Mouse (Mus musculus) right cerebral cortex, postnatal 10 days (tissue): ENCODE measurements at regions not wholly inside any gene's neighbourhood (a gene's known extent, or its start where the extent isn't known, plus 50 kb on each side); places are given as distances from the start of the nearest gene placed in this dataset.
"Not testable (repeated sequence)": the region's sequence is repeated elsewhere in the genome, so short reads cannot be mapped to it uniquely, and the experiment has no call there.

ENCODE experiments used
- DNase-seq, 2 experiments: peaks; one replicate each; pipeline ENCODE4 v3.0.0; 2021; ENCODE audit warnings: low spot score in 2 of 2

GRCm38 (mm10) chr2:17946047-17946446, 50.7 kb downstream of the H2al2a start:
- DNase-seq = no peak

DNA sequence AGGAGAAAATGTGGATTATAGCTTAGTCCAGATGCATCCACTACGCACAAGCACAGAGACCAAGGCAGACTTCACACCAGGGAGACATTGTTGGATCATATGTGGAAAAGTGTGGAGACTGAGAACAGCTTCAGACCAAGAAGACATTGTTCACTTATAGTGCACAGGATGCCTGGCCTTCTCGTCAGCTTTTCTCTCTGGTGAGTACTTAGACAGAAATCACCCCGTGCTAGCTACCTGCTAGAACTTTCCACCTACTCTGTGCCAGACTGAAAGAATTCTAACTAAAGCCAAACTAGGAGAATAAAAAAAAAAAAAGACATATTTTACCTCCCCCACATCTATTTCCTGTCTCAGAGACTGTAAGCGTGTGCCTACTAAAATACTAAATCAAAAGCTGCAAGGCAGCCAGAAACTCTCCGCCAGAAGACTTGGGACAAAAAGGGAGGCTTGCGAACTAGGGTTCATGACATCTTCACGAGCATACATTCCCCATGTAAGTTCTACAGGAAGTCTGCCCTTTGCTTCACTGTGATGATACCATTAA, 51.3 kb downstream of the H2al2a start:
- no peak for DNase-seq

DNA sequence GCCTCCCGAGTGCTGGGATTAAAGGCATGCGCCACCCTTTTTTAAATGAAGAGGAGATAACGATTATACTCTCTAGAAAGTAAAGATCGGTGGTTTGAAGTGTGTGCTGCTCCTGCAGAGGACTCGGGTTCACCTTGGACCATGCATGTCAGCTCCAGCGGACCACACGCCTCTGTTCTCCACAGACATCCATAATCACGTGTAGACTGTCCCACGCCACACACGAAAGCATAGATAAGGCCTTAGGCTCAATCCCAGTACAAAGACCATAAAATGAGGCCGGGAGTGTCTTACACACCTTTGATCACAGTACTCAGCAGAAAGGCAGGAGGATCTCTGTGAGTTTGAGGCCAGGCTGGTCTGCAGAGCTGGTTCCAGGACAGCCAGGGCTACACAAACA, 53.3 kb downstream of the H2al2a start:
- DNase-seq = no peak

- DNase-seq = no peak
These were observed 54.0 kb downstream of the H2al2a start for GRCm38 (mm10) chr2:17942528-17943387.

DNA sequence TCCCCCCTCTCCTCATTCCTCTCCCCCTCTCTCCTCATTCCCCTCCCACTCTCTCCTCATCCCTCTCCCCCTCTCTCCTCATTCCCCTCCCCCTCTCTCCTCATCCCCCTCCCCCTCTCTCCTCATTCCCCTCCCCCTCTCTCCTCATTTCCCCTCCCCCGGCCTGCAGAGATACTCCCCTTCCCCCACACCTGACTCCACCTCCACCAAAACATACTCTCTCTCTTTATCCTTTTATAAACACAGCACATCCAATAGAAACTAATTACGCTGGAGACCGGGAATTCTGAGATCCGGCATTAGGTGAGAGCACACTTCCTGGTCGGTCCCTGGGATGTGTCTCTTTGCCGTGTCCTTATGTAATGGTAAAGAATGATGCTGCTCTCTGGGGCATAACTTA, 54.8 kb downstream of the H2al2a start:
- no peak for DNase-seq

GRCm38 (mm10) chr2:17939857-17940848, 56.6 kb downstream of the H2al2a start:
- DNase-seq = not testable (repeated sequence)

DNA sequence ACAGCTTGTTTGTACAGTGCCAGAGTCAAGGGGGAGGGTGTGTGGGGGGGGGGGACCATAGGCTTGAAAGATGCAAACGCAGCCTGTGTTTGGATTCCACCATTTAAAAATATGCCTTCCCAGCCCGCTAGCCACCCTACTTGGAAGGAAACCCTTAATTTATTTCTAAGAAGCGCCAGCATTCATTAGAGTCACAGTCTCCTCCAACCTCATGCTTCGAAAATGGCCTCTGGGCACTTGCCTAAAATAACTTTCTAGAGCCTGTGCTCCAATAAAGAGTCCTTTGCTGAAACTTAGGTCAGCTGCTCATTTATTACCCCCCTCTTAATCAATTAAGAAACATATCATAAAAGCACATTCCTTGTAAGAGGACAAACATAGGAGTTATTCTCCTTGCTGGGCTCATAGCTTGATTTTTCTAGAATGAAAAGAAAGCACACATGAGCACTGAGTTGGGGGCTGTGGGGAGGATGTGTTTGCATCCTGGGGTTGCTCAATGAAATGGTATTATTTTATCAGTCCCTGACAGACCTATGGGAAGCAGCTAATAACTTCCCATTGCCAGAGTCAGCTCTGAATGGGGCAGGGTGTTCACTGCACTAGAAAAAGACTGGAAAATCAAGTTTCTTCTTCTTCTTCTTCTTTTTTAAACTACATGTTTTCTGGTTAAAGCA, 57.4 kb downstream of the H2al2a start:
- DNase-seq = no peak

GRCm38 (mm10) chr2:17936527-17937139, 60.1 kb downstream of the H2al2a start:
- DNase-seq = no peak

- no peak for DNase-seq
These were observed 60.8 kb downstream of the H2al2a start for GRCm38 (mm10) chr2:17935916-17936315.

DNA sequence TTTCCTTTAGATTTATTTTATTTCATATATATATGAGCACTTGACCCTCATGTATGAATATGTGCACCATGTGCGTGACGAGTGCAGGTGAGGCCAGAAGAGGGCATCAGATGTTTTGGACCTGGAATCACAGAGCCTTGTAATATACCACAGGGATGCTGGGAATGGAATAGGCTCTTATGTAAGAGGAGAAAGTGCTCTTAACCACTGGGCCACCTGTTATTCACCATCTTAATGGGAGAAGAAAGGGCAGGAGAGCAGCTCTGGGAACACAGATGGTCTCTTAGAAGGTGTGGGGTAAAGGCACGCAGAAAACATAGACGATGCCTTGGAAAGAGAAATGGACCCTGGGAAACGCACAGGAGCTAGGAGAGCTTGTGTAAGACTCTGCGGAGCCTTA, 61.3 kb downstream of the H2al2a start:
- DNase-seq = no peak

DNA sequence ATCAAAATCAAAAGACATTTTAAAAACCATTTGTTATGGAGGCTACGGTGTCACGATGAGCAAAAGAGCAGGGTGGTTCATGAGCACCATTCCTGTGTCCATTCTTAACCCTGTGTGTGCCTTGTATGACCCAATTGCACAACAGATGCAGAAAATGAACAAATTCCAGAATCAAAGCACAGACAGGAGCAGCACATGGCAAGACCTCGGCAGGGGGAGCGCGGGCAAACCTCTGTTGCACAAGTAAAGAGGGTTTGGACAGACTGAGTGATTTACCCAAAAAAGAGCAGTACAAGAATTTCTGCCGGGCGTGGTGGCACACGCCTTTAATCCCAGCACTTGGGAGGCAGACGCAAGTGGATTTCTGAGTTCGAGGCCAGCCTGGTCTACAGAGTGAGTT, 62.1 kb downstream of the H2al2a start:
- DNase-seq = no peak

- no peak for DNase-seq
These were observed 63.6 kb downstream of the H2al2a start for GRCm38 (mm10) chr2:17932932-17933790.

GRCm38 (mm10) chr2:17932426-17932931, 64.3 kb downstream of the H2al2a start:
- DNase-seq = peak in 1 of 2 experiments; percentile 31

DNA sequence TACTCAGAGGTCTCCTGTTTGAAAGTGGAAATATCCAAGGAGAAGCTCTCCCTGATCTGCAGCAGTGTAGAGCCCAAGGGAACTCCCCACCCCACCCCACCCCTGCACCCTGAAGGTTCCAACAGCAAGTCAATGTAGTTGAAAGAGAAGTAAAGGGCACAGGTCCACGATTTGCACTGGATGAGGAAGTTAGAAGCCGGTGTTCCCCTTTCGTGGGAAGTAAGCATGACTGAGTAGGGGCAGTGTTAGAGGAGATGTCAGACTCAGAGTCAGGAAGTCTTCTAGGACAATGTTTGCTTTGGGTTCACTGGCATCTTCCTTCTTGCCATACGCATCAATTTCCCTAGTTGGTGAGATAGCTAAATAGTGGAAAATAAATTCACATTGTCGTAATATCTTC, 64.9 kb downstream of the H2al2a start:
- DNase-seq = no peak

GRCm38 (mm10) chr2:17918861-17919648, 77.7 kb downstream of the H2al2a start:
- no peak for DNase-seq

DNA sequence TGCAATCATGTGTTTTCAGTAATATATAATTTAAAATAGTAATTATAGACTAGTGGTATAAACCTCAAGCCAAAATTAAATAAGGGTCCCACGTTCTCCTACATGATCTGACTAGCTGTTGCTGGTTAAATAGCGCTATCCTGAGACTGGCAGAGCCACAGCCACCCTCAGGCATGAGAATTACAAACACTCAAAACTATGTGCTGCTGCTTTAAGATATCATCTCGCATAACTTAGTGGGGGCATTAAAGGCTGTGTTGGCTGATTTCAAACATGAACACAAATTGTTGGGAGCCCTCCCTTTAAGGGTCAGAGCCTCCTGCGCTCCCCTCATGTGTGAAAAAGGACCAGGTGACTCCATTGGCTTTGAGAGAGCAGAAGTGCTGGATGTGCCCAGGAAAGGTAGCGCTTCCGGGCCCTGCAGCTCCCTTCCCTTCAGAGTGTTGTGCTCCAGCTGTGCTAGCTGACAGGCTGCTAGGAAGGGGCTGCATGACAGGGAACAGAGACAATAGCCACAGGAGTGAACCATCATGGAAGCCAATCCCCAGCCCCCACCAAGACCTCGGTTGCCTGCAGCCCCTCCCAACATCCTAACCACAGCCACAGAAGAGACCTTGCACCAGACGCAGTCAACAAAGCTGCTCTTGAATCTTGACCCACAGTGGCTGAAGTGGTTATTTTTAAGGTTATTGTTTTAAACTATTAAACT, 79.4 kb downstream of the H2al2a start:
- no peak for DNase-seq

DNA sequence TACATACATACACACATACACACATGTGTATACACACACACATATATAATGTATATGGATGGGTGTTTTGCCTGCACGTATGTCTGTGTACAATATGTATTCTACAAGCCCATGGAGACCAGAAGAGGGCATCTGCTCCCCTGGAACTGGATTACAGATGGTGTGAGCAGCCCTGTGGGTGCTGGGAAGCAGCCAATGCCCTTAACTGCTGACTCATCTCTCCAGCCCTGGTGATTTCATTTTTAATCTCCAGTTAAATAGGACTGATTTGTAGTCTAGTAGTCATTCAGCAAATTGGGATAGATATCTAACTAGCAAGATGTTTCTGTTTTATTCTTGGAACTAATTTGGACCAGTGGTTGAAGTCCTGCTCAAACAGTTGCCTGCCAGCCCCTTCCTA, 94.1 kb downstream of the H2al2a start:
- DNase-seq = no peak

DNA sequence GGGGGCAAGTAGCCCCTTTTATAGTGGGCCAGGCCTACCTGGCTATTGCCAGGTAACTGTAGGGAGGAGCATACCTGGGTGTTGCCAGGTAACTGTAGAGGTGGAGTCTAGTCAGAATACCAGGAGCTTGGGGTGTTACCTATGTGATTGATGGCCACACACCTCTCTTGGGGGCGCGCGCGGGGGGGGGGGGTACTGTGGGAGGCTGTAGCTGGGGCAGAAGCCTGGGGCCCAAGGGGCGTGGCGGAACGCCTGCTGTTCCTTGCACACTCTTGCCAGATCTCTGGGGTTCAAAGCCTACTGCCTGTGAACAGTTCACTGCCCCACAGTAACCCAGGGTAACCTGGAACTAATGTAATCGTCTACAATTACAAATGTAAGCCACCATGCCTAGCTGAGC, 96.6 kb downstream of the H2al2a start:
- DNase-seq = no peak

GRCm38 (mm10) chr2:17898780-17899179, 98.0 kb downstream of the H2al2a start:
- no peak for DNase-seq
